Mouse (Mus musculus) thymus, adult 2 months (tissue): ENCODE measurements around the gene Pdia2. TPM values are rescaled to one million over a fixed set of nuclear protein-coding genes. Genes with fewer than 3 reads are reported as not detected.

Experiments used
- DNase-seq: peaks from one replicate; pipeline ENCODE4 v3.0.0; 2021
- H3K27ac ChIP-seq: fragments of 200-500 bp; 2 replicates; pipeline ENCODE4 v1.5.1; 2012; ENCODE audit warnings: low read length, control low read depth; ENCODE audit not compliant: control insufficient read depth, insufficient read depth
- H3K27me3 ChIP-seq: fragments of 200-500 bp; 2 replicates; pipeline ENCODE4 v1.6.1; 2012; ENCODE audit warnings: mild to moderate bottlenecking, low read length, moderate library complexity, mixed read lengths; ENCODE audit not compliant: control insufficient read depth, insufficient read depth
- H3K36me3 ChIP-seq: fragments of 200-500 bp; 2 replicates; pipeline ENCODE4 v1.6.1; 2012; ENCODE audit warnings: mild to moderate bottlenecking, low read length, moderate library complexity; ENCODE audit not compliant: control insufficient read depth, insufficient read depth
- H3K4me1 ChIP-seq: fragments of 200-500 bp; replicated peaks from 2 replicates; pipeline ENCODE4 v1.6.1; 2012; ENCODE audit warnings: low read length; ENCODE audit not compliant: control insufficient read depth, insufficient read depth
- H3K4me3 ChIP-seq: fragments of 200-500 bp; 2 replicates; pipeline ENCODE4 v1.5.1; 2012; ENCODE audit warnings: mild to moderate bottlenecking, low read length, control low read depth, moderate library complexity; ENCODE audit not compliant: control insufficient read depth, insufficient read depth
- CTCF ChIP-seq: fragments of 200-500 bp; IDR thresholded peaks from 2 replicates; pipeline ENCODE4 v1.5.1; 2012; ENCODE audit warnings: mild to moderate bottlenecking, control low read depth, low read length, moderate library complexity, borderline replicate concordance; ENCODE audit not compliant: control insufficient read depth, poor library complexity, insufficient read depth; ENCODE audit errors: extremely low read depth
- POLR2A ChIP-seq: fragments of 200-500 bp; IDR thresholded peaks from 2 replicates; pipeline ENCODE4 v1.6.1; 2012; ENCODE audit warnings: mild to moderate bottlenecking, low read length, control low read depth, moderate library complexity; ENCODE audit not compliant: control insufficient read depth, poor library complexity, insufficient read depth; ENCODE audit errors: extremely low read depth
- WGBS: fragments of 180-500 bp; shearing (Covaris S2); methylation state at CpG from one replicate; pipeline ENCODE4 v1.1.7; 2018; 5-methylcytosine and 5-hydroxymethylcytosine counted together
- polyA plus RNA-seq: library from polyadenylated mRNA; depleted of rRNA; stranded (reverse); fragments of >200 nt; gene quantifications from 2 replicates; pipeline ENCODE4 v1.2.3, GENCODE M21; 2012; rRNA removed

Gene Pdia2
- polyA plus RNA-seq, 1 experiment: not detected

DNA sequence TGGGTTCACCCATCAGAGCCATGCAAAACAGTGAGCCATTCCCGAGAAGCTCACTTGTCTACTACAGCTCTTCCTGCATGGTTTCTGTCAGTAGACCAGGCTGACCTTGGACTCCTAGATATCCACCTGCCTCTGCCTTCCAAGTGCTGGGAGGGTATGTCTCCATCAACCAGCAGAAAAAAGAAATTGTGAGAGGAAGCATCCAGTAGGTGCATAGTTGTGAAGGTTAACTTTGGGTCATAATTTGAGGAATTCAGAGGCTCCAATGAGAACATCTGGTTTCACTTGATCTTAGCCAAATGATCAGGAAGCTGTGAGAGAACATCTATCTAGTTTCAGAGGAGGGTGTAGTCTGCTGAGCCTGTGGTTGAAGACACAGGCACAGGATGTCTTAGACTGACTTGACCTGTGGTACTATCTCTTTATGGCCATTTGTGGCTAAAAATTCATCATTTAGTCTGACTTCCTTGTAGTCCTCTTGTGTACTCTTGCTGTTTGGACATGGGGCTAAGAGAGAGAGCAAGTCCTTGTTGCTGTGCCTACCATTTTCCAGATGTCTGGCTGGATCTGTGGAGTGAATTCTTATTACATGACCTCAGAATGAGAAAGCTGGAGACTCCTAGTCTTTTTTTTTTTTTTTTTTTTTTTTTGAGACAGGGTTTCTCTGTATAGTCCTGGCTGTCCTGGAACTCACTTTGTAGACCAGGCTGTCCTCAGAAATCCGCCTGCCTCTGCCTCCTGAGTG, 46.8 kb downstream of the Pdia2 start:
- Histone ChIP-seq H3K36me3 (peaks cover 32% of the 10 kb centered on the region), H3K4me1 (no peaks in the 10 kb centered on the region), H3K4me3 (no peak overlapping the region), H3K27me3 (no peaks in the 10 kb centered on the region), H3K27ac (no peak overlapping the region)
- TF ChIP-seq CTCF (no peak), POLR2A (no peak)
- 97% methylated on average over 2 of the region's 2 CpGs for WGBS
- DNase-seq: no peak

DNA sequence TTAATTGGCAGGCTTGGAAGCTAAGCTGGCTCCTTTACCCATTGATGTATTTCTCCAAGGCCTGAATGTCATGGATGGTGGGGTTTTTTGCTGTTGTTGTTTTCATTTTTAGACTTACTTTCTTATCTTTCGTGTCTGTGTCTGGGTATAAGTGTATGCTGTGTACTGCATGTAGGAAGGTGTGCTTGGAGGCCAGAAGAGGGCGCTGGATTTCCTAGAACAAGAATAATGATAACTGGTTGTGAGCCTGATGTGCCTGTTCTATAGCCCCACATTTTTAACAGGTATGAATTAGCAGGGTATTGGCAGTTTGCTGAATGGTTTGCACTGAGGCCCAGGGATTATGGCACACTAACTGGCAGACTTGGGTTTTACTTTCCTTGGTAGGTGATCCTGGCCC, 49.8 kb downstream of the Pdia2 start:
- WGBS: 96% methylated on average over 2 of the region's 2 CpGs
- no peaks in the 10 kb centered on the region for H3K27me3 ChIP-seq
- no peak overlapping the region for H3K27ac ChIP-seq
- H3K36me3 ChIP-seq: peaks cover 38% of the 10 kb centered on the region
- no peak for DNase-seq
- H3K4me1 ChIP-seq: no peaks in the 10 kb centered on the region
- no peak overlapping the region for H3K4me3 ChIP-seq
- TF ChIP-seq CTCF (no peak), POLR2A (no peak)

Other genes with a start within 250 kb of the Pdia2 start
- gene A930017K11Rik, start 246.5 kb downstream of the Pdia2 start, polyA plus RNA-seq: 0.06 and 0.19 TPM in 2 replicates
- gene Capn15, start 213.3 kb downstream of the Pdia2 start, polyA plus RNA-seq: 80.7 and 82.6 TPM in 2 replicates
- 25.2 and 26.2 TPM in 2 replicates for gene Rab11fip3, start 129.5 kb downstream of the Pdia2 start, polyA plus RNA-seq
- 10.0 and 11.5 TPM in 2 replicates for gene Decr2, start 108.8 kb downstream of the Pdia2 start, polyA plus RNA-seq
- 30.9 and 33.1 TPM in 2 replicates for gene Nme4, start 103.5 kb downstream of the Pdia2 start, polyA plus RNA-seq
- gene Tmem8, start 85.8 kb downstream of the Pdia2 start, polyA plus RNA-seq: 38.2 and 43.2 TPM in 2 replicates
- gene Mrpl28, start 75.6 kb downstream of the Pdia2 start, polyA plus RNA-seq: 80.0 and 82.6 TPM in 2 replicates
- 38.0 and 40.1 TPM in 2 replicates for gene Axin1, start 60.4 kb downstream of the Pdia2 start, polyA plus RNA-seq
- 9.2 and 10.6 TPM in 2 replicates for gene Rgs11, start 3.9 kb upstream of the Pdia2 start, polyA plus RNA-seq
- gene Arhgdig, start 8.7 kb upstream of the Pdia2 start, polyA plus RNA-seq: 0.77 and 1.0 TPM in 2 replicates
- 18.9 and 24.3 TPM in 2 replicates for gene Fam234a, start 45.2 kb upstream of the Pdia2 start, polyA plus RNA-seq
- 36.7 and 38.8 TPM in 2 replicates for gene Luc7l, start 53.8 kb upstream of the Pdia2 start, polyA plus RNA-seq
- gene Neurl1b, start 215.7 kb upstream of the Pdia2 start, polyA plus RNA-seq: 26.2 and 69.9 TPM in 2 replicates